Mouse (Mus musculus) CH12.LX (cell line): Measurements from ENCODE around the gene Zfp771.

Experiments
- NELFE ChIP-seq: IDR thresholded peaks from 2 replicates; pipeline ENCODE4 v1.6.1; 2011; ENCODE audit warnings: low read depth, low read length, improper control_type of control experiment
- RCOR1 ChIP-seq: conservative IDR thresholded peaks from 2 replicates; pipeline ENCODE4 v1.6.1; 2012; ENCODE audit warnings: low read depth, mild to moderate bottlenecking, inconsistent platforms, low read length, improper control_type of control experiment
- TBP ChIP-seq: conservative IDR thresholded peaks from 2 replicates; pipeline ENCODE4 v1.6.1; 2011; ENCODE audit warnings: low read depth, low read length, improper control_type of control experiment
- ZMIZ1 ChIP-seq: IDR thresholded peaks from 2 replicates; pipeline ENCODE4 v1.6.1; 2012; ENCODE audit warnings: low read depth, mild to moderate bottlenecking, inconsistent platforms, low read length, improper control_type of control experiment

GRCm38 (mm10) chr7:127211014-127211745, 32.9 kb upstream of the Zfp771 start:
- TF ChIP-seq RCOR1, result no peak
- TF ChIP-seq ZMIZ1, result no peak
- no peak for TF ChIP-seq NELFE
- TF ChIP-seq TBP, result no peak
